Mouse (Mus musculus) CH12.LX (cell line): ENCODE measurements around the gene Syk. TPM values are rescaled to one million over a fixed set of nuclear protein-coding genes. Genes with fewer than 3 reads are reported as not detected.

Source experiments
- DNase-seq: peaks from one replicate; pipeline ENCODE4 v3.0.0-alpha.2; 2013; ENCODE audit errors: extremely low read depth
- H3K27ac ChIP-seq: 2 replicates; pipeline ENCODE4 v1.5.1; 2012; ENCODE audit warnings: low read depth, mild to moderate bottlenecking, control low read depth, moderate library complexity; ENCODE audit not compliant: insufficient read depth
- H3K27me3 ChIP-seq: replicated peaks from 2 replicates; pipeline ENCODE3; 2012; ENCODE audit warnings: inconsistent platforms
- H3K36me3 ChIP-seq, 2 experiments: replicated peaks in 1 of 2; 2 replicates each; pipeline versions ENCODE3 to v1.6.1; 2012; ENCODE audit warnings: inconsistent platforms in 1 of 2, low read length in 1 of 2, mild to moderate bottlenecking in 1 of 2, mixed read lengths in 1 of 2, moderate library complexity in 1 of 2; ENCODE audit not compliant: control insufficient read depth in 1 of 2, insufficient read depth in 1 of 2
- H3K4me1 ChIP-seq, 2 experiments: 2 replicates each; pipeline ENCODE4 v1.6.1; 2012; ENCODE audit warnings: inconsistent platforms in 1 of 2, moderate library complexity in 1 of 2; ENCODE audit not compliant: insufficient read depth in 2 of 2, control insufficient read depth in 1 of 2
- H3K4me2 ChIP-seq: 2 replicates; pipeline ENCODE4 v1.6.1; 2012; ENCODE audit warnings: low read depth, mild to moderate bottlenecking, control low read depth; ENCODE audit not compliant: poor library complexity, insufficient read depth, severe bottlenecking
- H3K4me3 ChIP-seq, 3 experiments: fragments of 150-350 bp in 1 of 3; sonication (generic) in 1 of 3; replicated peaks in 1 of 3; 2 replicates each; pipeline versions ENCODE3 to v1.5.1; 2011 to 2012; ENCODE audit warnings: low read depth in 2 of 3, low read length in 2 of 3, mild to moderate bottlenecking in 2 of 3, moderate library complexity in 2 of 3, control low read depth in 1 of 3, improper control_type of control experiment in 1 of 3, inconsistent platforms in 1 of 3, mixed read lengths in 1 of 3; ENCODE audit not compliant: poor library complexity in 1 of 3
- H3K79me2 ChIP-seq: replicated peaks from 2 replicates; pipeline ENCODE4 v1.6.1; 2012; ENCODE audit warnings: mild to moderate bottlenecking, moderate library complexity; ENCODE audit not compliant: control insufficient read depth, poor library complexity, insufficient read depth, severe bottlenecking; ENCODE audit errors: extremely low read depth
- H3K9ac ChIP-seq: 2 replicates; pipeline ENCODE4 v1.6.1; 2012; ENCODE audit warnings: low read depth, mild to moderate bottlenecking, control low read depth, moderate library complexity; ENCODE audit not compliant: insufficient read depth
- H3K9me3 ChIP-seq: replicated peaks from 2 replicates; pipeline ENCODE3; 2012; ENCODE audit warnings: low read length, inconsistent platforms, mixed read lengths
- BHLHE40 ChIP-seq: IDR thresholded peaks from 2 replicates; pipeline ENCODE4 v1.6.1; 2011; ENCODE audit warnings: mild to moderate bottlenecking, low read depth, low read length, improper control_type of control experiment
- CHD1 ChIP-seq: IDR thresholded peaks from 2 replicates; pipeline ENCODE4 v1.6.1; 2012; ENCODE audit warnings: low read depth, low read length, improper control_type of control experiment, inconsistent platforms
- CHD2 ChIP-seq: IDR thresholded peaks from 2 replicates; pipeline ENCODE4 v1.6.1; 2011; ENCODE audit warnings: low read length, improper control_type of control experiment
- ELF1 ChIP-seq: IDR thresholded peaks from 2 replicates; pipeline ENCODE4 v1.6.1; 2014; ENCODE audit warnings: low read depth, mild to moderate bottlenecking, inconsistent platforms, low read length, improper control_type of control experiment
- EP300 ChIP-seq: IDR thresholded peaks from 2 replicates; pipeline ENCODE4 v1.6.1; 2011; ENCODE audit warnings: low read length, improper control_type of control experiment
- ETS1 ChIP-seq: conservative IDR thresholded peaks from 2 replicates; pipeline ENCODE4 v1.6.1; 2012; ENCODE audit warnings: low read depth, mild to moderate bottlenecking, inconsistent platforms, low read length, improper control_type of control experiment, moderate library complexity
- IRF4 ChIP-seq: IDR thresholded peaks from 2 replicates; pipeline ENCODE4 v1.6.1; 2014; ENCODE audit warnings: low read depth, mild to moderate bottlenecking, inconsistent platforms, low read length, improper control_type of control experiment
- JUN ChIP-seq: IDR thresholded peaks from 2 replicates; pipeline ENCODE4 v1.6.1; 2011; ENCODE audit warnings: low read depth, mild to moderate bottlenecking, low read length, improper control_type of control experiment, moderate library complexity; ENCODE audit not compliant: insufficient read depth
- KAT2A ChIP-seq: IDR thresholded peaks from 2 replicates; pipeline ENCODE4 v1.6.1; 2012; ENCODE audit warnings: low read length, improper control_type of control experiment, inconsistent platforms; ENCODE audit not compliant: insufficient replicate concordance
- MAFK ChIP-seq: IDR thresholded peaks from 2 replicates; pipeline ENCODE4 v1.6.1; 2011; ENCODE audit warnings: low read length, improper control_type of control experiment; ENCODE audit not compliant: insufficient replicate concordance
- MAX ChIP-seq: IDR thresholded peaks from 2 replicates; pipeline ENCODE4 v1.6.1; 2011; ENCODE audit warnings: low read length, improper control_type of control experiment
- MEF2A ChIP-seq: IDR thresholded peaks from 2 replicates; pipeline ENCODE4 v1.6.1; 2014; ENCODE audit warnings: low read depth, mild to moderate bottlenecking, inconsistent platforms, low read length, improper control_type of control experiment, borderline replicate concordance
- MYC ChIP-seq: IDR thresholded peaks from 2 replicates; pipeline ENCODE4 v1.6.1; 2011; ENCODE audit warnings: low read depth, mild to moderate bottlenecking, improper control_type of control experiment, low read length
- POLR2AphosphoS2 ChIP-seq: IDR thresholded peaks from 2 replicates; pipeline ENCODE4 v1.6.1; 2011; ENCODE audit warnings: low read depth, low read length, improper control_type of control experiment
- RAD21 ChIP-seq: IDR thresholded peaks from 2 replicates; pipeline ENCODE4 v1.6.1; 2011; ENCODE audit warnings: low read depth, mild to moderate bottlenecking, low read length, improper control_type of control experiment, moderate library complexity
- RCOR1 ChIP-seq: conservative IDR thresholded peaks from 2 replicates; pipeline ENCODE4 v1.6.1; 2012; ENCODE audit warnings: low read depth, mild to moderate bottlenecking, inconsistent platforms, low read length, improper control_type of control experiment
- SIN3A ChIP-seq: IDR thresholded peaks from 2 replicates; pipeline ENCODE4 v1.6.1; 2012; ENCODE audit warnings: low read length, improper control_type of control experiment, inconsistent platforms
- TCF12 ChIP-seq: IDR thresholded peaks from 2 replicates; pipeline ENCODE4 v1.6.1; 2014; ENCODE audit warnings: low read depth, mild to moderate bottlenecking, inconsistent platforms, low read length, improper control_type of control experiment
- UBTF ChIP-seq: IDR thresholded peaks from 2 replicates; pipeline ENCODE4 v1.6.1; 2012; ENCODE audit warnings: low read depth, mild to moderate bottlenecking, inconsistent platforms, low read length, improper control_type of control experiment, moderate library complexity
- USF1 ChIP-seq: IDR thresholded peaks from 2 replicates; pipeline ENCODE4 v1.6.1; 2014; ENCODE audit warnings: low read depth, mild to moderate bottlenecking, inconsistent platforms, low read length, improper control_type of control experiment
- USF2 ChIP-seq: conservative IDR thresholded peaks from 2 replicates; pipeline ENCODE4 v1.6.1; 2011; ENCODE audit warnings: low read depth, low read length, improper control_type of control experiment
- dilution Hi-C: fragments of 300-500 bp; cut with MboI; formaldehyde crosslinking; loops from 2 replicates; pipeline ENCODE4 v1.14.3; 2020; ENCODE audit warnings: low sequenced_read_pairs; ENCODE audit not compliant: extremely low pct_unique_long_range_greater_than_20kb, extremely low pct_ligation_motif_present
- in situ Hi-C: fragments of 300-500 bp; cut with MboI; formaldehyde crosslinking; loops from 3 replicates; pipeline ENCODE4 v1.14.3; 2019; ENCODE audit warnings: low sequenced_read_pairs, low pct_ligation_motif_present, low pct_unique_long_range_greater_than_20kb, mixed read lengths
- polyA plus RNA-seq: library from polyadenylated mRNA; unstranded; fragments of >175 nt; gene quantifications from 2 replicates; pipeline ENCODE4 v1.2.1, GENCODE M21; 2012; ENCODE audit warnings: low read depth; ENCODE audit not compliant: insufficient read length
- total RNA-seq, 2 experiments: library from RNA; depleted of rRNA; stranded (reverse); fragments of 300-350 nt in 1 of 2; fragments of >200 nt in 1 of 2; gene quantifications; 2 replicates each; pipeline ENCODE4 v1.2.3; 2012 to 2014

Gene Syk
- total and polyA plus RNA-seq, 3 experiments = 117 to 185 (median 163) TPM

DNA sequence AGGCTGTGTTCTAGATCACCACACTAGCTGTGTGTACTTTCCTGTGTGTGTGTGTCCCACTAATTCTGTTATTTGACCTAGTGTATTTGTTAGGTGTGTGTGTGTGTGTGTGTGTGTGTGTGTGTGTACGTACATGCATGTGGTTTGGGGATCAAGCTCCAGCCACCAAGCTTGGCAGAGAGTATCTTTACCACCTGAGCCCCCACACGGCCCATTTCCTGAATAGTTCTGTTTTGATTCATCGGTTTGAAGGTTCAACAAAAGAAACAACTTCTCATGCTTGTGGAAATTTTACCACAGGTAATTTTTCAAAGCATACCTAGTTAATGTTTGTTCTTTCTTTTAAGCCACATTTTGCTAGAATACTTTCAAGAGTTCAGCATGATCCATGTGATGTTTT lies 52.5 kb downstream of the Syk start (continued):
- TF ChIP-seq CHD2 (no peak), RAD21 (no peak), TCF12 (peak; percentile 36; the same call in 1 of the 2 replicates), POLR2AphosphoS2 (no peak), JUN (peak; percentile 17; the same call in 1 of the 2 replicates), IRF4 (peak; percentile 88), CHD1 (no peak; the same call in 1 of the 2 replicates), MAFK (no peak), USF1 (no peak), EP300 (peak; percentile 71), MEF2A (no peak)
- TF ChIP-seq, all 38 proteins: peak for 8

DNA sequence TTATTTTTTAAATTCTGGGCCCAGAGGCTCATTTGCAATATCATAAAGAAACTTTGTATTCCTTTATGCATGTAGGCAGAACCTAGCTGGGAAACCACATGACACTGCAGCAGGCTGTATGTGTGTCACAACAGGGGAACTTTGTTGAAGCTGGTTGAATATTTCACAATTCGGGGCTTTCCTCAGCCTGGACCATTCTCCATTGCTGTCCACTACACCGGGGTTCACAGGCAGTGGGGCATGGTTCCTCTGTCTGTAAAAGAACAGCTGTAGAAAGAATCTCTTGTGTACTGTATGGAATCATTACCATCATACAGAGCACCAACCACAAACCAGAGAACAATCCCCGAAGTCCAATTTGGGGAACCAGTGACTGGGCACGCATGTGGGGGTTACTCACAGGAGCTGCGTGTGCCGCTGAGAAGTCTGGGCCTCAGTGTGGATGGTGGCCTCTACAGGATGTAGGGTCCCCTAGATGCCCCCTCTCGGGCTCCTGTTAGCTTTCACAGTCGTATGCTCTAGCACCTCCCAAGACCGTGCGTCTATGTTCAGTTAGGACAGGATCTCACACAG lies 53.3 kb downstream of the Syk start:
- Histone ChIP-seq H3K9me3 (no peaks in the 10 kb centered on the region), H3K9ac (peak overlapping the region; percentile 43; the same call in 1 of the 2 replicates), H3K79me2 (peaks cover 10% of the 10 kb centered on the region), H3K4me1 (peaks cover 11 to 59% of the 10 kb centered on the region in 2 experiments), H3K27me3 (no peaks in the 10 kb centered on the region)
- dilution Hi-C loops = no loop called here
- in situ Hi-C loops = no loop called here
- DNase-seq = peak; percentile 89
- TF ChIP-seq MYC = no peak
- TF ChIP-seq RCOR1 = no peak
- no peak for TF ChIP-seq ELF1
- TF ChIP-seq BHLHE40 = peak; percentile 95
- TF ChIP-seq KAT2A = no peak
- TF ChIP-seq SIN3A = no peak
- peak; percentile 78 for TF ChIP-seq TCF12
- 0 out of 2 replicates have a peak, but pooled peaks have one; percentile 21 for TF ChIP-seq USF1
- no peak for TF ChIP-seq UBTF
- no peak for TF ChIP-seq RAD21
- TF ChIP-seq IRF4 = peak; percentile 46; the same call in 1 of the 2 replicates
- TF ChIP-seq USF2 = no peak
- TF ChIP-seq EP300 = peak; percentile 51
- no peak for TF ChIP-seq MAX
- TF ChIP-seq ETS1 = peak; percentile 88
- TF ChIP-seq, all 38 proteins: peak for 6
- Histone ChIP-seq H3K36me3 (peaks cover 75 to 90% of the 10 kb centered on the region in 2 experiments), H3K27ac (peak overlapping the region; percentile 95), H3K4me3 (no peak overlapping the region), H3K4me2 (peak overlapping the region; percentile 67)
